Mouse (Mus musculus) bone marrow macrophage, adult 2 months (primary cell): ENCODE data around the gene Krt33b.

Experiments used
- CTCF ChIP-seq: IDR thresholded peaks from 2 replicates; pipeline ENCODE4 v1.5.1; 2012; ENCODE audit warnings: low read depth, mild to moderate bottlenecking, low read length, moderate library complexity
- POLR2A ChIP-seq: IDR thresholded peaks from 2 replicates; pipeline ENCODE4 v1.6.1; 2012; ENCODE audit warnings: mild to moderate bottlenecking, low read depth, low read length, borderline replicate concordance

DNA sequence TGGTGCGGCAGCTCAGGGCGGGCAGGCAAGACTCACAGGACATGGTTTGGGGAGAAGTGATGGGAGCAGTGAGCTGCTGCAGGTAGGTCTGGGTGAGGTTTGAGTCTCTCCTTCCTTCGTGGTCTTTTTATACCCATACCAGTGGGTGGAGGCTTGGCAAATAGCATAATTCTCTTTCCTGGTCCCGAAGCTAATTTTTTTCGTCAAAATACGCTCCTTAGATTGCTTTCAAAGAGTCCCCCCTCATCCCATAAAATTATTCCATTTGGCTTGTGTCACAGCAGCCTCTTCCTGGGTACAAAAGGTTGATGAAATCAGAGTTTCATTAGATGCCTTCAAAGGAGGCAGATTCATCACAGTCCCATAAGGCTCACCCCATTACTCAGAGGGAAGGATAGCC lies 11.8 kb upstream of the Krt33b start, which contains the start of gene Krt34:
- TF ChIP-seq CTCF (no peak), POLR2A (no peak)
